In genomic region chr2:138515531-138515930, GRCm38 (mm10) we compare ENCODE assay signal across 25 mouse cellular contexts.
DNase-seq lines count a peak whose midpoint lies in the region; ATAC-seq and TF ChIP-seq lines count a peak whose summit lies in the region.
"Had no signal": no experiment of that assay in that cellular context is flagged by ENCODE, and none has a peak within 500 bp of the region (broad histone marks: within the 10 kb centered on the region; RNA-seq: fewer than 3 reads in every experiment).

No protein-coding gene starts in this region.

- H3K9ac ChIP-seq in ES-E14 (ENCODE audit: insufficient read depth, low read depth, low read length, poor library complexity, severe bottlenecking), result no peak overlapping the region
- H3K9ac ChIP-seq: embryonic facial prominence, embryonic 12.5 days; forebrain, embryonic 12.5 days had no signal

- no peaks in the 10 kb centered on the region for H3K4me1 ChIP-seq in ES-E14 (ENCODE audit: control insufficient read depth in 2 of 2, insufficient read depth in 2 of 2, low read length in 2 of 2, poor library complexity in 1 of 2)
- H3K4me1 ChIP-seq: embryonic facial prominence, embryonic 10.5 days; embryonic facial prominence, embryonic 12.5 days; forebrain, embryonic 10.5 days; forebrain, embryonic 12.5 days had no signal

- H3K4me3 ChIP-seq in ES-E14 (ENCODE audit: insufficient read depth in 1 of 2, low read depth in 1 of 2, low read length in 2 of 2, poor library complexity in 1 of 2, severe bottlenecking in 1 of 2), result no peak overlapping the region
- H3K4me3 ChIP-seq: embryonic facial prominence, embryonic 10.5 days; embryonic facial prominence, embryonic 12.5 days; forebrain, embryonic 10.5 days; forebrain, embryonic 12.5 days had no signal

- H3K36me3 ChIP-seq in ES-E14 (ENCODE audit: control insufficient read depth, insufficient read depth, low read length, poor library complexity, severe bottlenecking), result no peaks in the 10 kb centered on the region
- H3K36me3 ChIP-seq: embryonic facial prominence, embryonic 10.5 days; embryonic facial prominence, embryonic 12.5 days; forebrain, embryonic 10.5 days; forebrain, embryonic 12.5 days had no signal

- H3K9me3 ChIP-seq in ES-E14 (ENCODE audit: control insufficient read depth, insufficient read depth, low read depth, low read length), result peaks cover 2% of the 10 kb centered on the region; the same call in 1 of the 2 replicates
- H3K9me3 ChIP-seq: embryonic facial prominence, embryonic 10.5 days; embryonic facial prominence, embryonic 12.5 days; forebrain, embryonic 12.5 days had no signal

- in situ Hi-C loops in ES-E14 (cut with MboI; ENCODE audit: low sequenced_read_pairs in 2 of 2, unreplicated experiment in 2 of 2), result no loop called here

- 0 out of 2 replicates have a peak overlapping the region, but pooled peaks have one; percentile 62 for H3K27ac ChIP-seq in ES-E14 (ENCODE audit: insufficient read depth, low read depth, low read length, poor library complexity, severe bottlenecking)
- H3K27ac ChIP-seq: embryonic facial prominence, embryonic 10.5 days; embryonic facial prominence, embryonic 12.5 days; forebrain, embryonic 10.5 days; forebrain, embryonic 12.5 days had no signal

- no peak for ATAC-seq in megakaryocyte-erythroid progenitor cell, adult 5-6 weeks (replicated peaks; ENCODE audit: low FRiP score, low TSS enrichment, poor library complexity, severe bottlenecking)
- ATAC-seq: activated CD4-positive, CD25-positive, alpha-beta regulatory T cell, adult 4 months; CD4-positive, CD25-positive, alpha-beta regulatory T cell, adult 4 months; forebrain, embryonic 14.5 days; forebrain, embryonic 16.5 days; Patski had no signal

- peak; percentile 64 for DNase-seq in heart, adult 11 months
- no peak for DNase-seq in heart, postnatal 4 days
- no peak for DNase-seq in ES-E14 (ENCODE audit: low read depth, low spot score)
- peak; percentile 32 for DNase-seq in ZHBTc4 (ENCODE audit: low read depth, low spot score)
- peak; percentile 47 for DNase-seq in gonadal fat pad, adult 2 months (ENCODE audit: low read depth)
- DNase-seq in urinary bladder, postnatal 10 days (ENCODE audit: low spot score), result no peak
- DNase-seq in natural killer cell, adult 2 months (ENCODE audit: low spot score in 2 of 2), result no peak
- DNase-seq: adrenal gland, adult 8-10 months; adrenal gland, postnatal 14 days; adrenal gland, postnatal 36 days; B cell, adult 2 months; cerebellum, adult 11-12 months; cerebellum, adult 2 months; cerebellum, adult 9-10 months; cerebellum, postnatal 25 days had no signal

TF ChIP-seq in ES-E14, 5 proteins besides CTCF, POLR2A, EP300 and RAD21:
- no peak for TF ChIP-seq ZNF384 (IDR thresholded peaks at IDR 0.05; ENCODE audit: low read depth, low read length)
- no peak for TF ChIP-seq ZC3H11A (IDR thresholded peaks at IDR 0.05; ENCODE audit: borderline replicate concordance, low read depth, low read length)
- no peak for TF ChIP-seq HCFC1 (IDR thresholded peaks at IDR 0.05; ENCODE audit: borderline replicate concordance, insufficient read depth, low read length)
- no peak for TF ChIP-seq MAFK (IDR thresholded peaks at IDR 0.05; ENCODE audit: insufficient read depth, low read depth, low read length)
- no peak for TF ChIP-seq CHD2 (IDR thresholded peaks at IDR 0.05; ENCODE audit: low read depth, low read length)

Comparison
In these comparisons a context has a peak if more than half of its experiments do, and no peak if none do; other contexts are left out.
1. DNase-seq: peak in heart, adult 11 months (single experiment), ZHBTc4 (single experiment) and gonadal fat pad, adult 2 months (single experiment); none in heart, postnatal 4 days (single experiment), ES-E14 (single experiment), urinary bladder, postnatal 10 days (single experiment) and natural killer cell, adult 2 months (0 of 2).